Mouse (Mus musculus): ENCODE results near the gene Dcst1.
A peak's percentile ranks its signal among the peaks of the same experiment; 100 is the strongest.

Gene Dcst1

DNA sequence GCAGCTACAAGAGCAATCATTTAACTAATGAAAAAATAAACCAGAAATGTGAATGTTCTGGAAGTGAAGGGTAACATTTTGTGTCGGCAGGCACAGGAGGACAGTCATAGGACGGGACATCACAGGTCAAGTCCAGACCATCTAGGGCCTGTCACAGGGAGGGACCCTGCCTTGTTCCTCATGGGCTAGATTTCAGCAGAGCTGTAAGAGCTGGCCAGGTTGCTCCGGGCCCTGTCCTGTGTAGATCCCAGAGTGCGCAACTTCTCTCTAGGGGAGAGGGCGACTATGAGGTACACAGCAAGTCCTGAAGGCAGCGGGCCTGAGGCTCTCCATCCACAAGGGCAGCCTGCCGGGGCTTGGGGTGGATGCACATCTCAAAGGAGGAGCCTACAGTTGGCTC is 3.4 kb downstream of the Dcst1 start, which contains the start of gene Dcst2:
Dcst2 (plus strand) TSS at position 301 of the 400 bp plus-strand sequence.
- no peak for DNase-seq (ENCODE audit: low spot score)

- DNase-seq (ENCODE audit: low spot score): no peak
Measured at GRCm38 (mm10) chr3:89360237-89360636, 4.8 kb downstream of the Dcst1 start.

DNA sequence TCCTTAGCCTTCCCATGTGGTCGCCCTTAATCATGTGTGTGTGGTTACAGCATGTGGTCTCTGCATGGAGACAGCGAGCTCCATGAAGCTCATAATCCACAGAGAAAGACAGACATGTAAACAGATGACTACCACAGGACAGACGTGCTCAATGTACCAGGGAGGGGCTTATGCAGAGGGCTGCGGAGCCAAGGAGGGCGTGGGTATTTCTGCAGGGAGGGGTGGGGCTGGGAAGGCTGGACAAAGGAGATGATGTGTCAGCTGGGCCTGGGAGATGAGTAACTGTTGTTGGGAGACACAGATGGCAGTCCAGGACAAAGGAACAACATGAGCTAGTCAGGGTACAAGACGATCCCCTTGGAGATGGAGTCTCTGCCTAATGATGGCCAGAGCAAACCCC is 5.4 kb downstream of the Dcst1 start:
- no peak for DNase-seq (ENCODE audit: low spot score)

DNA sequence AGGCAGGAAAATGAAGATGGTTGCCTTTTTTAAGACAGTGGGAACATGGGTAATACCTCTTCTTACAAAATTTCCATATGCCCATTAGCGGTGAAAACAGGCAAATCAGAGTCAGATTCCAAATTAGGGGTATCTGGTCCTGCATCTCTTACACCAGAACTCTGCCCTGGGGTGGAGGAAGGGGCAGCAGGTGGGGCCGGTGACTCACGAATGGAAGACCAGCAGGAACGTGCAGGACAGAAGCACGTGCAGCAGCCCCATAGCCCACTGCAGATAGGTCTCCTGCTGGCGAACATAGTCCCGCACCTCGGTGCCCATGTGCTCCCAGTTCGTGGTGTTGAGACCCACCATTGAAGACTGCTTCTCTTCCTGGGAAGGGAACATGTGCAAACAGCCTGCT is 9.0 kb downstream of the Dcst1 start:
- no peak for DNase-seq (ENCODE audit: low spot score)

DNA sequence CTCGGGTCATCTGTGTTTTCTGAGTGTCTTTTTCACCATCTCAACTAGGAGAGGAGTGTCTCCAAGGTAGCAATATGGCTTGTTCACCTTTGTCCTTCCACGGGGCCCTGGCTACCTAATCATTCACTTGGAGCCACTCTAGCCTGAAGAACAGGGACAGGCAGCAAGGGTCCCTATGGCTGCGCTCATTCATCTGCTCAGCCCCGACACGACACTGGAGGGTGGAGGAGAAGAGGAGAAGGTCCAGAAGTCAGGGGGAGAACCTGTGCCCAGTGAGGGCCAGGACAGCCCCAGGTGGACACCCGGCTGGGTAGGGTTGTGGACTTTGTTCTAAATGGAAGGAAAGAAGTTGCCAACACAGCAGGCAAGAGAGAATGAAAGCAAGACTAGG is 9.5 kb downstream of the Dcst1 start:
- DNase-seq (ENCODE audit: low spot score): no peak

- peak; percentile 73 for DNase-seq (ENCODE audit: low spot score)
Measured at GRCm38 (mm10) chr3:89354816-89355511, 10.1 kb downstream of the Dcst1 start.

GRCm38 (mm10) chr3:89351271-89351670 is 13.8 kb downstream of the Dcst1 start:
- no peak for DNase-seq (ENCODE audit: low spot score)

DNA sequence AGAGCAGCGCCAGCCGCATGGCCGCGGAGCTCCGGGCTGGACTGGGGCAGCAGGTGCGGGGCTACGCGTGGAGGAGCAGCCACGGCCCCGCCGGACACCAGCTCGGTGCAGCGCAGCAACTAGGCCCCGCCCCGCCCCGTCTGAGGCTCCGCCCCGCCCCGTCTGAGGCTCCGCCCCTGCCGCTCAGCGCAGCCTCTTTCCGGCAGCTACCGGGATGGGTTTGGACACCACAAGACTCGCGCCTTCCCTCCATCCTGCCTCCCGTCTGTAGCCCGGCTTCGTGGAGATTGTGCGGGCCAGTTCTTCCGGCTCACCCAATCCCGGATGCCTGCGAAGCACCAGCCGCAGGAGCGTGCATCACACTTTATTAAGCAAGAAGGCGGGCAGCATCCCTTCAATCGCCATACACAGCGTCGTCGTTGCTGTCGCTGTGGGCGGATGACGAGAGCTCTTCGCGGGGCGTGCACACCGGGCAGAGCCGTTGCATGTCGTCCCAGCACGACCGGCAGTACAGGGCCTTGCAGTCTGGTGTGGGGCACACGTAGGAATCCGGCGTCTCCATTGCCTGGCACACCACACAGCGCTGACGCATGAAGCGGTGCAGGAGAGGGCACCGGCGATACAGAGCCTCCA is 15.1 kb downstream of the Dcst1 start, which contains the start of gene Adam15:
Adam15 (minus strand) TSS at position 128 of the 633 bp plus-strand sequence.
- DNase-seq (ENCODE audit: low spot score): peak; percentile 88

DNA sequence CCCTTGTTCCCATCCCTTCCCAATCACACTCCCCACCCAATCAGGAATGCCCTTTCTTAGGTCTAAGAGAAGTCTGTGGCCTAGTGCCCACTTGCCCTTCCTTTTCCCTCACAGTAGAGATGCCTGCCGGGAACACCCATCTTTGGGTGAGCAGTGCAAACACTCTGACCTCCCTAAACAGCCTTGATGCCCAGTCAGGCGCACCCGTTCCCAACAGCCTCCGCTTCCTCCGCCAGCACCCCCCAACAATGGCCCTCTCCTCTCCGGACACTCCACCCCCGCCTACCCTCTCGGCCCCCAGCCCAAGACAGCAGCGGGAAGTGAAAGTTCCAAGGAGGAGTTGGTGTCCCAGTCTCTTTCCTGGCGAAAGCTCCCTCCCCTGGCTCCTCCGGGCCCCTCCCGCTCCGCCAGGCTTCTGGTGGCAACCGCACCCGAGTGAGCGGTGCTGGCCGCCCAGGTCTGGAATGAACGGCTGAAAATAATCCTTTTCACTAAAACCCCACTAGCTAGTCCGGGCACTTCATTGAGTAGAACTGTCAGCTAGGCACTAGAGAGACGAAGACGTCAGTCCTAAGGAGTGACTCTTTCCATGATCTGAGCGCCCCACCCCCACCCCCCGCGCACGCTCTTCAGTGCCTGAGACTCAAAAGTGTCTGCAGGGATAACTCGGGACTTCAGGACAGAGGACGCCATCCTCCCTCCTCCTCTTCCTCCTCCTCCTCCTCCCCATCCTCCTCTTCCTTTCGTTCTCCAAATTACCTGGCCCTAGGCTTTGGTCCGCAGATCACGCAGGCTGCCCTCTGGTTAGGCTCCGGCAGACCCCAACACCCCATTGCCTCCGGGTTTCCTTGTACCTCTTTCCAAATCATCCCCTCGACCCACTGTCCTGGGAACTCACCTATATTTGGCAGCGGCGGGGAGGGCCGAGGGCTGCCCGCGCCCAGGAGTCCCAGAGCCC is 15.9 kb downstream of the Dcst1 start:
- DNase-seq (ENCODE audit: low spot score): no peak

- no peak for DNase-seq (ENCODE audit: low spot score)
Measured at GRCm38 (mm10) chr3:89347916-89348315, 17.1 kb downstream of the Dcst1 start.

DNA sequence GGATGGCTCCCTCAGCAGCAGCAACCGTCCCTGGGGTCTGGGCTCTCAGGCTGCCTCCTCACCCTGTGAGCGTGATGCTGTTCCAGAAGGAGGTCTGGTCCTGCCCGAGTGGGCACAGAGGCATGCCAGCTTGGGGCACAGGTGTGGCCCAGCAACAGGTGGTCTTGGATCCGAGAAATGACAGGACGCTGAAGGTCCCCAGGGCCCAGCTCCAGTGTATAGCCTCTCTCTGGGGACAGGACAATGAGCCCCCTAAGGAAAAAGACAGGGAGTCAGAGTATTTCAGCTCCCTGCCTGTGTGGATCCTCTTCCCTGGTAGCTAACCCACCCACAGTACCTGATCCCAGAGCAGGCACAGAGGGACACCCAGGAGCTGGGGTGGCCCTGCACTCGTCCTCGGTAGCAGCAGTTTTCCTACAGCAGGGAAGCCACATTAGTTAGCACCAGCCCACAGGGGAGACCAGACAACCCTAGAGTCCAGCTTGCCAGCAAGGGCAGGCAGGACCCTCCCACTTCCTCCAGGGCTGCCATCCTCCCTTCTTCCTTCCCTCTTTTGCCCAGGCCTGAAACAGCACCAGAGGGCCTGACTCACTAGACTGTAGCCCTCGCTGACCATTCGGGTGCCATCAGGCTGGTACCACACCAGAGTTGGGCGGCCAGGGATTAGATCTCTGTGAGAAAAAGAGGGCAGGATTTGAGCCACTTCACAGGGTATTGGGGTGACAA is 18.1 kb downstream of the Dcst1 start:
- DNase-seq (ENCODE audit: low spot score): no peak

GRCm38 (mm10) chr3:89343279-89343678 is 21.8 kb downstream of the Dcst1 start:
- DNase-seq (ENCODE audit: low spot score): no peak

GRCm38 (mm10) chr3:89341794-89342193 is 23.3 kb downstream of the Dcst1 start:
- no peak for DNase-seq (ENCODE audit: low spot score)

DNA sequence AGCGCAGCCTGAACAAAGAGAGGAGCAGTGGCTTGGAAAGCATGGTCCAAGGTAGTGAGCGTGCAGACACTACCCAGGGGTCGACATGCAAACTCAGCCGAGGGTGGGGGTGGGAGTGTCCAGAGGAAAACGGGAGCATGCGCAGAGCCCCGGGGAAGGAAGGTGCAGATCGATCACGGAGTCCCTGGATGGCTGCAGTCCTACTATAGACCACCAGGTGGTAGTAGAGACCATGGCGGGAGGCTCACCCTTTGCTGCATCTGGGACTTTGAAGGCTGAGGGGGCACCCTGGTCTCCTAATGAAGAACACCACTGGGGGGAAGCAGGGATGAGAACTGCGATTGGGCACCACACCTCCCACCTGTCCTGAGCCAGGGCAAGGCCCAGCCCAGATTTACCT is 24.6 kb downstream of the Dcst1 start:
- DNase-seq (ENCODE audit: low spot score): peak; percentile 67

GRCm38 (mm10) chr3:89339416-89339815 is 25.6 kb downstream of the Dcst1 start:
- no peak for DNase-seq (ENCODE audit: low spot score)

- DNase-seq (ENCODE audit: low spot score): peak; percentile 85
Measured at GRCm38 (mm10) chr3:89337721-89338578, 27.1 kb downstream of the Dcst1 start, which contains the start of gene Efna4. Gene Efna4, minus strand, starts transcription at chr3:89338028.

- DNase-seq (ENCODE audit: low spot score): no peak
Measured at GRCm38 (mm10) chr3:89337062-89337720, 27.9 kb downstream of the Dcst1 start.

DNA sequence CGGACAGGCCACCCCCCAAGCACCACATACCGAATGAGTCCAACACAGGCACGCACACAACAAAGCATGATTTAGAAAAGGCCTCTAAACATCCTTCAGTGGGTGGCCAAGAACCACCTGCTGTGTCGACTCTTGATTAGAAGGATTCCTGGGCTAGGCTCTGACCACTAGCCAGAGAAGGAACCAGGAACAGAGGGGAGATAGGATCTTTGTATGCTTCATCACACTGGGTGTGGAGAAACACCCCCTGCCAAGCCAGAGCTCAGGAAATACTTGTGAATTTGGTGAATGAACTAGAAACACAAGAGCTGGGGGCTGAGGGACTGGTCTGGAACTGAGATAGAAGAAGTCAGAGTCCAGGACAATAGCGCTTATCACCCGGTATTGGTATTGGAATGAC is 28.5 kb downstream of the Dcst1 start:
- no peak for DNase-seq (ENCODE audit: low spot score)

DNA sequence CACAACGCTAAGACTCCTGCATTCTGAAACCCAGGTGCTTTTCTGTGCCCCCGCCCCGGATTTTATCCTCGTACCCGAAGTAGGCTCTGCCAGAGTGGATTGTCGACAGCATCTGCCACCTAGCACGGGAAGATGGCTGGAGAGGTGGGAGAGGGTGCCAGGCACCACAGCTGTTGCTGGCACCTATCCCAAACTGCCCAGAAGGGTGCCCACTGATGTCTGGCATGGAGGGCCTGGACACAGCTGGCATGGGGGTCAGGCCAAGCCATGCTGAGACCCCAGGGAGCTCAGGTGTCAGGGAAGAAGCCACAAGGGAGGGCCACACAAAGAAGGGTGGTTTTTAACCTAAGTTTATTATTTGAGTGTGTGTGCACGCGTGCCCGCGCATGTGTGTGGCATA is 32.0 kb downstream of the Dcst1 start:
- DNase-seq (ENCODE audit: low spot score): no peak

DNA sequence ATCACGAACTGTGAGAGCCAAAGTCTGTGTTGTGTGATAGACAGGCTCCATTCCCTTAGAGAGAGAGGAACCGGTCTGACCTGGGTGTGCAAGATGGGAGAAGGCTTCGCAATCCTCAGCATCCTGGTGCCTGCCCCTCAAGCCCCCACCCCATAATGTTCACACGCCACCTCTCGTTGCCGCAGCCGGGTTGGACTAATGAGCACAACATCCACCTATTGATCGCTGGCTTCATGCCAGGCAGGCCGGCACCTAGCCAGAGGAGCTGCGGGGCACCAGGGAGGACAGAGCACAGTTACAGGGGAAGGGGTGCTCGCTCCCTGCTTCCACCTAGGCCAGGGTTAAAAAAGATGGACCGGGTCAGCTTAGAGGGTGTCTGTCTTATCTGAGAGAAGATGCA is 32.6 kb downstream of the Dcst1 start:
- DNase-seq (ENCODE audit: low spot score): no peak
